Mouse (Mus musculus): ENCODE data around the gene Samd5. TPM values are rescaled to one million over a fixed set of nuclear protein-coding genes. Genes with fewer than 3 reads are reported as not detected.

Samd5 gene
- 10 to 100 TPM; 11.8 to 17.0 TPM for total RNA-seq (2021)

DNA sequence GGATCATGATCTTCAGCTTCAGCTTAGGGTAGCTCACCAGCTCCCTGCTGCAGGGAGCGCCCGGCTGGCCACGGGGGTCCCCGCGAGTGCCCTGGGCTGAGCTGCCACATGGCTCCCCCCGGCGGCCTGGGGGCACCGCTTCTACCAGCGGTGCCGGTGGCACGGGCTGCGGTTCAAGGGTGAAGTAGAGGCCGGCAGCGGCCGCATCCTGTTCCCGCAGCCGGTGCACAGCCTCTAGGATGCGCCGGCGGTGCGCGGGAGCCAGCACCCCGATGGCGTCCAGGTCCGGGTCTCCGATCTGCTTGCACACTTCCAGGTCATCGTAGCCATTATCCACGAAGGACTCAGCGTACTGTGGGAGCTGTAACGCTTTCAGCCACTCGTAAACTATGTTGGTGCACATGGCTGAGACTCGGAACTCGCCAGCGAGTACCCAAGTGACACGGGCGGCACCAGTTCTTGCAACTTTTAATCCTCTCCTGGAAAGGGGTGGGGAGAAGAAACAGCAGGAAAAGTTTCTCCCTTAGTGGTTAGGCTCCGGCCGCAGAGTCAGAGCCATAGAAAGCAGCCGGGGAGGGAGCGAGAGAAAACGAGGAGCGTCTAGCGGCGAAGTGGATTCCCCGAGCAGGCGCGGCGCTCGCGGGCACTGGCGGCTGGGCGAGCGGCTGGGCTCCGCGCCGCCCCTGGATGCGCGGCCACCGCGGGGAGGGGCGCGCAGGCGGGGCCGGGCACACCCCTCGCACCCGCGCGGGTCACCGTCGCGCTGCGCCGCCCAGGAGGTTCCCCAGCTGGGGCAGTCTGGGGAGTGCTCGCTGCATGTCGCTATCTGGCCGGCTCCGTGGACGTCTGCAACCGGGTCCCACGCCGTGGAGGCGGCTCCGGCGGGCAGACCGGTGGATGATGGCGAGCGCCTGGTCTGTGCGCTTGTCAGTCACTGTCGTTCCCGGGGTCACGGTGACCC lies at the start of gene Samd5:
Gene Samd5, minus strand, starts transcription at position 648 of the 961 bp plus-strand sequence.
- peak; percentile 50 to 65 for DNase-seq (ENCODE audit: extremely low spot score in 1 of 2, low spot score in 1 of 2)

DNA sequence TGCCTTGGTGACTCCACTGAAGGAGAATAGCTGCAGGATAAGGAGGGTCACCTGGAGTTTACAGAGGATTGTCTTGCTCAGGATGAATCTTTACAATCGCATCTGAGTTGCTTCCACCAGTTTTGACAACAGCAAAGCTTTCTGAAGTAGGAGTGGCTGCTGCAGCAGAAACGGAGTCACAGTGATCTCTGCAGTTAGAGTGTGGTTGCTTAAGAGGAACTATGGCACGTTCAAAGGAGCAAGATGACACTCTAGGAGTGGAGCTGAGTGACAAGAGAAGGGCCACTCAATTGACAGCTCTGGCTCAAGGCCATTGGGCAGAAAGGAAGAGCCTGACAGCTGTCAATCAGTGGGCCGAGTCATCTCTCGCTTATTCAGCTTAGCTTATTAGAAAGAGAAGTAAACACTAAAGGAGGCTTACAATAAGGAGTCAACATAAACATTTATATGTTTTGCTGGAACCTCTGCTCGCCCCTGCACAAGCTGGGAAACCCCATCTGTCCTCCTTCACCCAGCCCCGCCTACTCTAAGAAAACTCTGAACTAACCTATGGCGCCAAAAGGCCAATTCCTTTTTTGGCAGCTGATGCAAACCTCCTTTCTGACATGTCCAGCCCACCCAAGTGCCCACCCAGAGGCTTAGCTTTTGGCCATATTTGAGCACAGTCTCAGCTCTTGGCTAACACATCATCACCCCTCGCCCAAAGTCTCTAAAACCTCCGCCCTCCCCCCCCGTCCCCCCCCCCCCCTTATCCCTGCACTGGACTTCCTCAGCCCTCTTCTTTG lies 47.7 kb upstream of the Samd5 start:
- no peak for DNase-seq (ENCODE audit: extremely low spot score in 1 of 2, low spot score in 1 of 2)

DNA sequence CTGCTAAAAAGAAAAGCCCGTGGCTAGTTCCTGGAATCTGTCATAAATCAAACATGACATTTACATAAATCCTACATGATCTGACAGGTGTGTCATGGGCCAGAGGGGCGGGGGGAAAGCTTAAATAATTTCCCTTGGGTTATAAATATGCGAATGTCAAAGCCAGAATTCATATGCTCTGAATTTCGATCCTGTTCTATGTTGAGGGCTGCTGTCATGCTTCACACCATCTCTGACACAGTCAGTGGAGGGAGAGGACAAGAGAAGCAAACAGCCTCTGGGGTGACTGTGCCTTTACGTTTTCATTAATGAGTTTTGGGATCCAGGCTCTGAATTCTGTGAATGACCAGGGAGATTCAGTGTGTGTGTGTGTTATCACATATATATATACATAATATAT lies 45.0 kb upstream of the Samd5 start:
- no peak for DNase-seq (ENCODE audit: extremely low spot score in 1 of 2, low spot score in 1 of 2)

DNA sequence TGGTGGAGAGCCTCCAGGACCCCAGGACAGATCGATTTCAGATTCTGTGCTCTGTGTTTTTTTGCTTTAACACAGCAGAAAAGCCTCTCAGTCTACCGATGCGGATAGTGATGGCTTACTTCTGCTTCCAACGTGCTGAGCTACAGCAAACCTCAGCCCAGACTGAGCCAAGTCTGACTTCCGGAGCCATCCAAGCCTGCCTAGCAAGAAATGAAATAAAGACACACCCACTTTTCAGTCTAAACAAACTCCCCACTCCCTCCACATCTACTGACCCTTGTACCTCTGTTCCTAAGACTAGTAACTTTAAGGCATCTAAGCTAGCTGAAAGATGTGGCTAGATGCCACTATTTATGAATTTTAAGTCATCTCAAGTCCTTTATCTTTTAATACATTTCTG lies 43.1 kb upstream of the Samd5 start:
- no peak for DNase-seq (ENCODE audit: extremely low spot score in 1 of 2, low spot score in 1 of 2)

DNA sequence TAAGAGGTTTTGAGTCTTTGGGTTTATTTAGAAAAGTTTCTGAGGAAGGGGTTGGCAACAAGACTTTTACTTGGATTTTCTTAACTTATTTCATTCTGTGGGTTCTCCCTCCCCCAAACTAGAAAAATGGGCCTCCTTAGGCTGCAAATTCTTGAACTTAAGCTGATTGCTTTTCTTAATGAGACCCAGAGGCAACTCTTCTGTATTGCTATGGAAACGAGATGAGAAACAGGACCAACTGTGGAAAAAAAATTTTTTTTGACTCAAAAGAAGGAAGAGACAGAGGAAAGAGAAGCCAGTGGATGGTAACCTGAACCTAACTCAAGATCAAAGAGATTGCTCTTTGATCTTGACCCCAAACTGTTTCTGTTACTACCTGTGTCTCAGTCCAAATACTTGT lies 29.9 kb upstream of the Samd5 start:
- DNase-seq (ENCODE audit: extremely low spot score in 1 of 2, low spot score in 1 of 2) = no peak

DNA sequence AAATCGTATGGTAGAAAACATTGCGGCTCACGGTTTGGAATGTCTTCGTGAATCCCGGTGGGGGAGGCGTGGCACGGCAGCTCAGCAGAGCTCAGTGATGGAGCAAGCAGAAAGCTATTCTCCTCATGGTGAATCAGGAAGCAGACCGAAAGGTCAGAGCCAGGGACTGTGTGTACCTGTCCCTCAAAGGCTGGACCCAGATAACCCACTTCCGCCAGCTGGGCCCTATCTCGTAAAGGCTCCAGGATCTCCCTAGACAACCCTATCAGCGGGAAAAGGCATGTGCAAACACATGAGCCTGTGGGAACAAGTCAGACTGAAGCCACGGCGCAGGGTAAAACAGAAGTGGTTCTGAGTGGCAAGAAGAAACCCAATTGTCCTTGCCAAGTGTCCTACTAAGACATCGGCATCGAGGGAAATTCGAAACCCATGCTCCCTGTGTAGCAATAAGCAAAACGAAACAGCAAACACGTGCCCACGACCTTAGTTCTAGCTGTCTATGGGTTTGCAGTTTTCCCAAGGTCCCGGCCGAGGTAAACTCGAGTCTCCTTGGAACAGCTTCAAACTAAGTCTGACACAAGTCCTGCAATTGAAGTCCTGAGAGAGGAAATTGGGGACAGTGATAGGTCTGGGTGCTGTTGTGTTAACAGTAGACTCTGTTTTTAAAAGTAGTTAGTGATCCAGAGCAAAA lies 24.2 kb upstream of the Samd5 start:
- no peak for DNase-seq (ENCODE audit: extremely low spot score in 1 of 2, low spot score in 1 of 2)

DNA sequence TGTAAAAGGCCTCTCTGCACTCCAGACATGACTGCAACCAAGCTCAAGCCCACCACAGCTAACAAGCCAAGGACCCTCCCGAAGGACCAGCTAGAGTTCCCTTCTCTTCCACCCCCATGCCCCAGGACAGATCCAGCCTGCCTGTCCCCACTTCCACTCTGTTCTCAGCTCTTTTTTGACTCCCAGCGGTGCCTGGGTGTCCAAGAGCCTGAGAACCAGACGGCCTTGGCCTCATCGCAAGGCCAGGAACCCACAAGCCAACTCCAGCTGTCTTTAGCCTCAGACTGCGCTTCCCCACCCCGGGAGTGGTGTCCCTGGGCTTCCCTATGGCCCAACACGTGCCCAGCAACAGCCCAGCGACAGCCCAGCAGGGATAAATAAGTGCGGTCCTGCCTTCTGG lies 23.1 kb upstream of the Samd5 start:
- no peak for DNase-seq (ENCODE audit: extremely low spot score in 1 of 2, low spot score in 1 of 2)

DNA sequence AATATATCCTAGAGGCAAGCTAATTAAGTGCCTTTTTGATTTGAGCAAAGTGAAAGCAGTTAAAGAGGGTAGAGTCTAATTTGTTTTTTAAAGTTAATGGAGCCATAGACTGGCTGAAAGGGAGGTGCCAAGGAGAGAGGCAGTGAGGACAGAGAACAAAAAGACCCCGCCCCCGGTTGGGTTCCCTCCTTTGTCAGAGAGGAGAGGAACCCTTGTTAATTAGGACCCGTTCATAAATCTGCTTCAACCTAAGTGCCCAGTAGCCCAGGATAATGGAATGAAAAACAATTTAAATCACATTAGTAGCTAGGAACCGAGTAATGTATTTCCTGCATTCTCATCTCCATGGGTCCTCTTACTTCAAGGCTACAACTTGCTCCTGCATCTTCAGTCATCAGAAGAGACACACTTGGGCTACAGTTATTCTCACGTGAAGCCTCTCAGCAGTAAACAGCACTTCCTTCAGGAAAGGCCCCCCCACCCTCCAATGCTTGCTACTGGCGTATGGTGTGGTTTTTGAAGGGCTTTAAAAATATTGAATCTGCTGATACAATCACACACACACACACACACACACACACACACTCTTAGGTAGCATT lies 21.6 kb upstream of the Samd5 start:
- no peak for DNase-seq (ENCODE audit: extremely low spot score in 1 of 2, low spot score in 1 of 2)

DNA sequence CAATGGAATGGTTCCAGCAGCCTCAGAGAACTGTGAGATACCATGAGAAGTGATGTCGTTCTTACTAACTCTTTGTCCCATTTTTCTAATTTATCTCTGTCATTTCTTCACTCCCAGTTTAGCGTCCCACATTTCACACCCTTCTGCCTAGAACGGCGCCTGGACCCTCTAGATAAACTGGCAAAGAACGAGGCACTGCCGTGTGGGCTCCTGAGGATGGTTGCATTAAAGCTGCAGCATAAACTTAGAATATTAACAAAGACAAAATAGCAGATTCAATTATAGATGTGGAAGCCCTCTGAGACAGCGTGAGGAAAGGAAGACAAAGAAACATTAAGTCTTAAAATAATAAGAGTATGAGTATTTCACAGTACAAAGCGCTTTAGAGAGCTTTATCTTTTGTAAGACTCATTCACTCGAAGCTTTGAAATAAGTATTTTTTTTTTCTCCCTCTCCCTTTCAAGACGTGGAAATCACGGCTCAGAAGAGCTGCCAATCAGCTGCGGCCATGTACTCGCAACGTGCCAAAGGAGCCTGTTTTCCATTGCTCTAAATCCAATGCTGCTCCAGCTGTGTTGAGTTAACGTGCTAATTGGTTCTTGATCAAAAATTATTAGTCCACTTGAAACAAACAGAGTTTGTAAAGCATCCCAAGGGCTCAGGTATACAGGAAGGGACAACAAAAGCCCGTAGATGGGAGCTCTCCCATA lies 19.1 kb upstream of the Samd5 start:
- no peak for DNase-seq (ENCODE audit: extremely low spot score in 1 of 2, low spot score in 1 of 2)

DNA sequence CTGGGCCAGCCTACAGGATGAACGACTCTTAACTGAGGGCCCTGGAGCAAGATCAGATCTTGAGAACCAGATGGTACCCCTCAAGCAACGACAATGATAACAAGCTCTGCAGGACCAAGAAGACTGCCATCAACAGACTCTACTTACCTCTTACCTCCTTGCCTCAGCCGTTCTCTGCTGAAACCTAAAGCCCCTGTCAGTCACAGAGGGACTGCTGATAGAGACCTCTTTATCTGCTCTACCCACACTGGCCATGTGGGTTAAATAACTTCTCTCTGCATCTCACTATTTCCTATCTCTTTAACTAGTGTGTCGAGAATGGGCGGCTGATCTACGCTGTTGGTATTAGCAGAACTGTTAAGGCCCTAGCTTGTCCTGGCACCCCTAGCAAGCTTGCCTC lies 5.9 kb upstream of the Samd5 start:
- DNase-seq (ENCODE audit: extremely low spot score in 1 of 2, low spot score in 1 of 2) = no peak

DNA sequence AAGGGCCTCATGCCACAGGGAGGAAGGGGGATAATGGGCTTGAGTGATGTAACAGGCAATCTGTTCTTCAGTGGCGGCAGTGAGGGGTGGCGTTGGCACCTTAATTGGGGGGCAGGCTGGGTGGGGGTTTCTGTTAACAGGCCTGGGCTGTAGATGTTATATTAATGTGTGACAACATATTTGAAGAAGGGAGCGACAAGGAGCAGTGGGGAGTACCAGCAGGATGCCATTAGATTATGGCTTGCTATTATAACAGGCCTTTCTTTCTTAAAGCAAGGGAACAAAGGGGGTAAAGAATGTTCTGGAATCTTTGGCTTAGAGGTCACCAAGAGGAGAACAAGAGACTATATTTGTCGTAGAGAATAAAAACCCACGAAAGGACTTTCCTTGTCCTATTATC lies 4.9 kb upstream of the Samd5 start:
- no peak for DNase-seq (ENCODE audit: extremely low spot score in 1 of 2, low spot score in 1 of 2)

DNA sequence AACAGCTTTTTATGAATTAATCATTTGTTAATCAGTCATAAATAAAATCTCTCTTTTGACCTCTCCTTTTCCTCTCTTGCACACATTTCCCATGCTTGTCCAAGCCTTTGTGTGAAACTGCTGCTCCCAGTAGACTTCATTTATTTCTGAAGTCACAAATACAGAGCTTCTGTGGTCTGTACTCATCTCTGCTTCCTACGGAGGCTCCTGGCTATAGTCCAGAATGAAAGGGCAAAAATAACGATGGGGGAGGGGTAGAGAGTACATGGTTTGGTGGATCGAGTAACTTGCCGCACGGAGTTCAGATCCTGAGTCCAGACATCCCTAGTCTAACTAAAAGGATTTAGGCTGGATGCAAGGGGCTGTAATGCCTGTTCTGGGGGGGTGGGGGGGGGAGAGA lies 3.1 kb upstream of the Samd5 start:
- no peak for DNase-seq (ENCODE audit: extremely low spot score in 1 of 2, low spot score in 1 of 2)

DNA sequence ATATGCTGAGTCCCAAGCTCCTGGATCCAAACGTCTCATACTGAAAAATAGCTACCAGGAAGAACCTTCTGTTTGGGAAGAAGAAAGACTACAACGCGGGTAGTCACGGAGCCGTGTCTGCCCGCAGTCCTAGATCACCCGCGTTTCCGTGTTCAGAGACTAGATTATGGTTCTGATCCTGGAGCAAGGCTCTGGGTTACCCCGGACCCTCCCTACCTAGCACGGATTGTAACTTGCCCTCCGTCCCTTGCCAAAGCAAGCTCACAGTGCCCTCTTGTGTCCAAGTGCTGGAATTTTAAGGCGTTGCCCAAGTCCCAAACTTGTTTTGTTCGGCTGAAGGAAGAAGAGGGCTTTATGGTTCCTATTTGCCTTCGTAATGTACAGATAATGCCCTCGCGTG lies 1.9 kb upstream of the Samd5 start:
- peak; percentile 54 to 60 for DNase-seq (ENCODE audit: extremely low spot score in 1 of 2, low spot score in 1 of 2)

DNA sequence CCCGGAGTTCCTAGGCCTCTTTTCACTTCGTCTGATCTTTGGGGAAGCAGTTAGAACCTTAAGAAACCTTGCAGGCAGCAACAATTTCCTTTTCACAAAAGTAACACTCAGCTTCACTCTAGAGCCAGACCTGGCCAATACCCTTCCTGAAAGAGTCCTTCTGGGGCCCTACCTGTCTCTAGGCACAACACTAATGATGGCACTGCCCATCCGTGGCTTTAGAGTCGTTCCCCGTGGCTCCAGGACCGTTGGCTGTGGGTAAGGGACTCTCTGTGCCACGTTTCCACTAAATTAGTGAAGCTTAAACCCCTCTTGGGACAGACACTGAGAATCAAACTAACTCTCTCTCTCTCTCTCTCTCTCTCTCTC lies 1.4 kb upstream of the Samd5 start:
- no peak for DNase-seq (ENCODE audit: extremely low spot score in 1 of 2, low spot score in 1 of 2)

DNA sequence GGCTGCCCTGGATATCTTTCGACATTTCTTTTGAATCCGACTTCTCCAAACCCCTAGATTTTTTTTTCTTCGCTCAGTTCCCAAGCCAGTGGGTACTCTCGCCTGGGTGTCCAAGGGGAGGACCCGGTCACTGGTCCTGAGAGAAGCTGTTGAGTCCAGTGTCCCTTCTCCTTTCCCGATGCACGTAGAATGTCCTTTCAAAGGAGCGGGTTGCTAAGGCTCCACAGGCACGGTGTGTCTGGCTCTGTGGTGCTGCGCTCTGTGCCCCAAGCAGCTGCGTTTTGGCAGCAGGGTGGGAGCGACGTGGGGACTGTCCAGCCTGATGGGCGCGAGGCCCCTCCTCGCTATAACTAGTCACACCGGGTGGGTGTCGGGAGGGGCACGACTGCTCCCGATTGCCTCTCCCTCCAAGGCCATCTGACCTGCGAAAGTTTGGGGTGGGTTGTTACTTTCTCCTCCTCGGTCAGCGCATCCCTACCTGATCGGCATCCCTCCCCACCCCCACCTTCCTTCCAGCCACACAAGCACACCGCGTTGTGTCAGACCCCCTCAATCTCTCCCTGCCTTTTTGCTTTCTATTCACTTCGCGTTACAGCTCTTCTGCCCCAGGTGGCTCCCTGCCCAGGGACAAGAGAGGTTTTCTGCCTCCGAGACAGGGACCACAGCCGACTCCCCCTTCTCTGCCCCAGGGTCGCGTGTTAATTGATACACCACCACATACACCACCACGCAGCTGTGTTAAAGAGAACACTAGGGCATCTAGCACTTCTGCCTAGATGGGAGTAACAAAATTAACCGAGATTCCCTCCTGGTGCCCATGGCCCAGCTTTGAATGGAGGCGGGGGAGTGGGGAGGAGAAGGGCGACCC lies 776 bp upstream of the Samd5 start:
- peak in 1 of 2 experiments; percentile 16 for DNase-seq (ENCODE audit: extremely low spot score in 1 of 2, low spot score in 1 of 2)

DNA sequence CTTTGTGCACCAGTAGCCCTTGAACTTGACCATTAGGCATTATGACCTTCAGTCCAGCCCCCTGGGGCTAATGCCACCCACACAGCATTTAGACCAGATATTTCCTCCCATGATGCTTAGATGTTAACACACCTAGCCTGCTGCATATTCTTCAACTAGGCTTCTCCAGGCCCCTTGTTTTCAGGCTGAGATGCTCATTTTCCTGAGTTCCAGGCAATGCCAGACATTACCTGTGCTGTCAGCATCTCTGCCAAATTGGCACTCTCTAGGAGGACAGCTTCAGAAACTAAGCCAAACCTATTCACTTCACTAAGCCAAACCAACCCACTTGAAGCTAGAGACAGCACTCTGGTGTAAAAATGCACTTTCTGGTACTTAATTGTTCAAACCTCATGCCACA lies 1.7 kb downstream of the Samd5 start:
- no peak for DNase-seq (ENCODE audit: extremely low spot score in 1 of 2, low spot score in 1 of 2)

DNA sequence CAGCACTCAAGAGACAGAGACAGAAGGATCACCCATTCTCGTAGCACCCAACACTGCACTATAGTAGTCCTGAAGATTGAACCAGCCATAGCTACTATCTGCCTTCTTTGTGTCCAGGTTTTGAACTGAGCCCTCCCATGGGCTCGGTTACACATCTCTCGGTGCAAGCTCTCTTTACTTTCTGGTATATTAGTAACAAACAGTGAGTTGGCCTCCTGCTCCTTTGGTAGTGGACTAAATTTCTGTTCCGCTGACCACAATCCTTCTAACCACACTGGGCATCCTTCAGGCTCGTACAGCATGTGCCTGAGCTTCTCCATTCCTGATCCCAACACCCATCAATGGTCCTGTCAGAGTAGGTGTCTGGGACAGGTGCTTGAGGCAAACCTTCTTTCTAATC lies 2.3 kb downstream of the Samd5 start:
- DNase-seq (ENCODE audit: extremely low spot score in 1 of 2, low spot score in 1 of 2) = no peak

DNA sequence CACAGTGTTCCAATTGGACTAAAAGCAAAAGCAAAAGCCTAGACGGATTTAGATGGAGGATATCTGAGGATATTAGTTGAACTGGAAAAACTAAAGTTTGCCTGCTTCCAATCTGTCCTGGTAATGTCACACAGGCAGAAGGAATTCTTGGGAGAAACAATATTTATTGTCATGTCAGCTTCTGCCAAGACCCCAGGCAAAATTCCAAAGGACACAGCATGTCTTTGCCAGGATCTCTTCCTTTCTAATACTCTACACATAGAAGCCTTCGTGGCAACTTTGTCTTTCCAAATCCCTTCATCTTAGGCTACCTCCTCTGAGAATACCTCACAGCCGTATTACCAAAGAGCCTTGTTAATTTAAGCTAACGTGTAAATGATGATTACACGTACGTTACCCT lies 4.7 kb downstream of the Samd5 start:
- DNase-seq (ENCODE audit: extremely low spot score in 1 of 2, low spot score in 1 of 2) = no peak

DNA sequence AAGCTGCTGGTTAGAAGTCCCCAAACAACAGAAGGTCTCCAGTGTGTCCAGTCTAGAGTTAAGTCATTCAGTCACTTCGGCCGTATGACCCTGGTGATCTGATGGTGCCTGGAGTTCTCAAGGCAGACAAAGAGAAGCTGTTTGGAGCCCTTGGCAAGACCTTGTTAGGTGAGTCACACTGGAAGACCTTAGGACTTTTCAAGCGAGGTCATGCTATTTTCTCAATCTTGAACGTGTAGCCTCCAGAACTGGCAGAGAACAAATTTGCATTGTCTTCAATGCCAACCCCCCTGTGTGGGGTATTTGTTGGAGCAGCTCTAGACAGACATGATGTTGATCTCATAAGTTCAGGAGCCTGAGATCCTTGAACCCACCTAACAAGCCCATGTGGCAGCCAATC lies 6.2 kb downstream of the Samd5 start:
- DNase-seq (ENCODE audit: extremely low spot score in 1 of 2, low spot score in 1 of 2) = no peak

Data from layer of hippocampus, postnatal 25 days (tissue).